Comparison of ENCODE assay signal across 9 mouse cellular contexts in genomic region chr2:39224621-39225020, GRCm38 (mm10). TPM values are rescaled to one million over a fixed set of nuclear protein-coding genes. Genes with fewer than 3 reads are reported as not detected.
DNase-seq lines count a peak whose midpoint lies in the region; ATAC-seq and TF ChIP-seq lines count a peak whose summit lies in the region.
"Had no signal": no experiment of that assay in that cellular context is flagged by ENCODE, and none has a peak within 500 bp of the region (broad histone marks: within the 10 kb centered on the region; RNA-seq: fewer than 3 reads in every experiment).

No protein-coding gene starts in this region.

- no peak overlapping the region for H3K27ac ChIP-seq in lung, embryonic 14.5 days (ENCODE audit: low read depth)
- H3K27ac ChIP-seq in embryonic facial prominence, embryonic 13.5 days = no peak overlapping the region
- no peak overlapping the region for H3K27ac ChIP-seq in limb, embryonic 11.5 days (replicated peaks; ENCODE audit: low read depth, low read length)

- 0 out of 2 replicates have a peak, but pooled peaks cover 10% of the 10 kb centered on the region for H3K4me1 ChIP-seq in lung, embryonic 14.5 days (ENCODE audit: insufficient read depth)
- peaks cover 8% of the 10 kb centered on the region for H3K4me1 ChIP-seq in embryonic facial prominence, embryonic 13.5 days
- H3K4me1 ChIP-seq in limb, embryonic 11.5 days (ENCODE audit: control insufficient read depth, insufficient read depth, low read length) = no peaks in the 10 kb centered on the region

- ATAC-seq in lung, embryonic 14.5 days (ENCODE audit: insufficient read depth) = no peak
- ATAC-seq in embryonic facial prominence, embryonic 13.5 days (ENCODE audit: insufficient number of reproducible peaks, insufficient read depth, low FRiP score, low TSS enrichment, low read depth) = no peak
- no peak for ATAC-seq in limb, embryonic 11.5 days (ENCODE audit: insufficient number of reproducible peaks, low FRiP score, low TSS enrichment, low read depth)

- H3K36me3 ChIP-seq in lung, embryonic 14.5 days (ENCODE audit: insufficient read depth) = no peaks in the 10 kb centered on the region
- H3K36me3 ChIP-seq in embryonic facial prominence, embryonic 13.5 days = no peaks in the 10 kb centered on the region
- H3K36me3 ChIP-seq in limb, embryonic 11.5 days (ENCODE audit: control insufficient read depth, insufficient read depth, low read length) = no peaks in the 10 kb centered on the region
- H3K36me3 ChIP-seq in splenic B cell, adult 2 months (ENCODE audit: control insufficient read depth, insufficient read depth, low read length, poor library complexity, severe bottlenecking) = no peaks in the 10 kb centered on the region; the same call in 1 of the 2 replicates

- H3K4me3 ChIP-seq in lung, embryonic 14.5 days (ENCODE audit: low read depth, low read length) = peak overlapping the region; percentile 68
- peak overlapping the region; percentile 70 for H3K4me3 ChIP-seq in embryonic facial prominence, embryonic 13.5 days
- H3K4me3 ChIP-seq in limb, embryonic 11.5 days (ENCODE audit: low read depth, low read length) = no peak overlapping the region

- DNase-seq in lung, embryonic 14.5 days = peak; percentile 6
- no peak for DNase-seq in lung, postnatal 25 days (ENCODE audit: low spot score)
- DNase-seq in limb, embryonic 11.5 days (ENCODE audit: low spot score) = no peak
- peak; percentile 12 for DNase-seq in splenic B cell, adult 2 months (ENCODE audit: low read depth, low spot score)
- no peak for DNase-seq in testis, postnatal 10 days (ENCODE audit: low spot score)
- no peak for DNase-seq in gastrocnemius, adult 8-10 months (ENCODE audit: low spot score in 2 of 2)
- DNase-seq in right cerebral cortex, postnatal 14 days = no peak
- DNase-seq: adrenal gland, adult 2 months had no signal

- no peaks in the 10 kb centered on the region for H3K9me3 ChIP-seq in lung, embryonic 14.5 days (ENCODE audit: low read depth, low read length)
- H3K9me3 ChIP-seq in embryonic facial prominence, embryonic 13.5 days = no peaks in the 10 kb centered on the region
- no peaks in the 10 kb centered on the region for H3K9me3 ChIP-seq in limb, embryonic 11.5 days (ENCODE audit: control insufficient read depth, low read length)

- TF ChIP-seq CTCF in lung, embryonic 14.5 days (IDR thresholded peaks at IDR 0.05; ENCODE audit: low read depth) = no peak

- H3K27me3 ChIP-seq in lung, embryonic 14.5 days (ENCODE audit: insufficient read depth, low read length) = no peaks in the 10 kb centered on the region
- H3K27me3 ChIP-seq in embryonic facial prominence, embryonic 13.5 days = no peaks in the 10 kb centered on the region
- no peaks in the 10 kb centered on the region for H3K27me3 ChIP-seq in limb, embryonic 11.5 days (ENCODE audit: control insufficient read depth, insufficient read depth, low read length)
- no peaks in the 10 kb centered on the region for H3K27me3 ChIP-seq in splenic B cell, adult 2 months (ENCODE audit: control insufficient read depth, insufficient read depth, low read length, poor library complexity, severe bottlenecking)

- H3K4me2 ChIP-seq in lung, embryonic 14.5 days = peak overlapping the region; percentile 67
- H3K4me2 ChIP-seq in embryonic facial prominence, embryonic 13.5 days = peak overlapping the region; percentile 62
- peak overlapping the region; percentile 62; the same call in 1 of the 2 replicates for H3K4me2 ChIP-seq in limb, embryonic 11.5 days (ENCODE audit: low read depth, severe bottlenecking)

- peak overlapping the region; percentile 29 for H3K9ac ChIP-seq in lung, embryonic 14.5 days
- H3K9ac ChIP-seq in embryonic facial prominence, embryonic 13.5 days = peak overlapping the region; percentile 4; the same call in 1 of the 2 replicates
- H3K9ac ChIP-seq in limb, embryonic 11.5 days (ENCODE audit: low read length) = no peak overlapping the region

RNA-seq across cellular contexts. Expression of gene Ppp6c, which starts 1.6 kb away (rescaled TPM):
- polyA plus RNA-seq in lung, embryonic 14.5 days (2014; fragmentation: Nextera tagmentation; extraction: Ambion mirVana) = 79.8 and 84.2 TPM in 2 replicates
- polyA plus RNA-seq in embryonic facial prominence, embryonic 13.5 days (2015; fragmentation: Nextera tagmentation; extraction: Ambion mirVana) = 67.7 and 70.8 TPM in 2 replicates
- 72.2 and 80.0 TPM in 2 replicates for polyA plus RNA-seq in limb, embryonic 11.5 days (2014; fragmentation: Nextera tagmentation; extraction: Ambion mirVana)
- 10 to 100 TPM; 56.6 to 65.1 (median 60.5) TPM for total RNA-seq in gastrocnemius, adult 8-10 months (2022)

RNA-seq across cellular contexts. Expression of gene Scai, which starts 34.1 kb away (rescaled TPM):
- 8.0 and 8.1 TPM in 2 replicates for polyA plus RNA-seq in lung, embryonic 14.5 days (2014; fragmentation: Nextera tagmentation; extraction: Ambion mirVana)
- 19.6 and 21.8 TPM in 2 replicates for polyA plus RNA-seq in embryonic facial prominence, embryonic 13.5 days (2015; fragmentation: Nextera tagmentation; extraction: Ambion mirVana)
- polyA plus RNA-seq in limb, embryonic 11.5 days (2014; fragmentation: Nextera tagmentation; extraction: Ambion mirVana) = 11.4 and 11.7 TPM in 2 replicates
- 1 to 10 TPM; 2.3 to 3.4 (median 2.6) TPM for total RNA-seq in gastrocnemius, adult 8-10 months (2022)

Comparison
In these comparisons a context has a peak if more than half of its experiments do, and no peak if none do; other contexts are left out.
1. DNase-seq: peak in lung, embryonic 14.5 days (single experiment) and splenic B cell, adult 2 months (single experiment); none in lung, postnatal 25 days (single experiment), limb, embryonic 11.5 days (single experiment), testis, postnatal 10 days (single experiment), gastrocnemius, adult 8-10 months (0 of 2) and right cerebral cortex, postnatal 14 days (single experiment).
2. Peak in every context shown above with its lines, with median percentiles within 50 percentile points of each other: H3K4me2 ChIP-seq.